ENCODE assay signal across 8 mouse cellular contexts in the genomic region with DNA sequence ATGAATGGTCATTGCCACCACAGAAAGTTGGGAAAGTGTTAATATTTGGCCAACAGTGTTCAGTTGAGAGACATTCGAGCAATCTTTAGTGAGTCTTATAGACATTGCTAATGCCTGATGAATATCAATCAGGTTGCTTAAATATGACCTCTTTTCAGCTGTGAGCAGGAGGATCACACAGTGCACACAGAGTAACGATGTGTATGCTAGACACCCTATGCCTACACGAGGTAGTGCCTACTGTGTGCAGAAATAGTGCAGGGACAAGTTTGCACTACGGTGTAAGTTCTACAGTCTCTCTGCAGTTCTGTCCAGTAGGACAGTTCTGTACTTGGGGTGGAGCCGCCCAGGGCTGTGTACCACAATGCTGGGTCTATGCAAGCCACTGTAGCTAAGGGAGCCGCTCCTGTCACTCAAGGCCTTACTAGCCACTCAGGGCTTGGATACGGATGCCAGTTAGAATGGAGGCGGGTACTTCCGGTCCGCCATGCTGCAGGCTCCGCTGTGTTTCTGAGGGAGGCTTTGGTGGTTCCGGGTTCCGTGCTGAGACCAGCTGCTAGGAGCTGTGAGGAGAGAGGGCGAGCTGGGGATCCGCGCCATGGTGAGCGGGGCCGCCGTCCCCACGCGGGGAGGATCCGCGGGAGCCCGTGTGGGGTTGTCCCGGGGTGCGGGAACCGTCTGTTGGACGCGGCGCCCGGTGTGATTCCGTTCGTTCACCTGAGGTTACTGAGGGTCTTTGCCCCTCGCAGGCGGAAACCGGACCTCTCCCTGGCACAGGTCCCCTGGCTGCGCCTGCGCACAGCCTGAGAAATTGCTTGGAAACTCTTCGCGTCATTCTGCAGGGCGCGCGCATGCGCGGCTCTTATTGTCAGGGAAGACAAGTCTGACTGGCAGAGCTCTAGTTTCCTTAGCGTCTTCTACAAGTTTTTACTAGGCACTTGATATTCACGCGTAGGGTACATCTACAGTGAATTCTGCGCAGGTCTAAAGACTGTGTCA. TPM values are rescaled to one million over a fixed set of nuclear protein-coding genes. Genes with fewer than 3 reads are reported as not detected.
A peak's percentile ranks its signal among the peaks of the same experiment; 100 is the strongest.
DNase-seq lines count a peak whose midpoint lies in the region; ATAC-seq and TF ChIP-seq lines count a peak whose summit lies in the region.
"Not testable (repeated sequence)": the region's sequence is repeated elsewhere in the genome, so short reads cannot be mapped to it uniquely, and the experiment has no call there.

Gene Gm32687, plus strand, starts transcription at position 526 of the 999 bp plus-strand sequence.

- H3K4me2 ChIP-seq in forebrain, postnatal 0 days (ENCODE audit: low read depth); heart, embryonic 16.5 days (ENCODE audit: low read depth, low read length); limb, embryonic 12.5 days: not testable (repeated sequence)

- not testable (repeated sequence) for TF ChIP-seq CTCF in forebrain, postnatal 0 days (IDR thresholded peaks at IDR 0.05; ENCODE audit: low read depth)

- H3K4me1 ChIP-seq in forebrain, postnatal 0 days (ENCODE audit: insufficient read depth); heart, embryonic 16.5 days (ENCODE audit: control insufficient read depth, insufficient read depth, low read length); limb, embryonic 12.5 days (replicated peaks): not testable (repeated sequence)

- not testable (repeated sequence) for H3K9ac ChIP-seq in forebrain, postnatal 0 days; heart, embryonic 16.5 days (ENCODE audit: low read length); limb, embryonic 12.5 days (replicated peaks)

- not testable (repeated sequence) for H3K36me3 ChIP-seq in forebrain, postnatal 0 days (ENCODE audit: insufficient read depth); heart, embryonic 16.5 days (ENCODE audit: control insufficient read depth, insufficient read depth); limb, embryonic 12.5 days

- WGBS in forebrain, postnatal 0 days, result 19% methylated on average over 3 of the region's 49 CpGs
- WGBS in heart, embryonic 16.5 days, result 32% methylated on average over 4 of the region's 49 CpGs
- WGBS in limb, embryonic 12.5 days, result 22% methylated on average over 5 of the region's 49 CpGs

- DNase-seq in B cell, adult 2 months, result peak; percentile 2 to 10
- DNase-seq in cerebellum, postnatal 14 days, result peak; percentile 1 to 16
- DNase-seq in forebrain, postnatal 0 days, result not testable (repeated sequence)
- peak; percentile 0 to 4 for DNase-seq in kidney, adult 8-10 months
- DNase-seq in right cerebral cortex, postnatal 14 days, result peak; percentile 2

- ATAC-seq in forebrain, postnatal 0 days, result peak; percentile 100
- peak; percentile 99 for ATAC-seq in heart, embryonic 16.5 days (replicated peaks; ENCODE audit: extremely low read depth, insufficient read depth, low FRiP score)
- peak; percentile 100 for ATAC-seq in limb, embryonic 12.5 days (ENCODE audit: insufficient number of reproducible peaks, insufficient read depth, low FRiP score, low TSS enrichment, low read depth)
- ATAC-seq in megakaryocyte-erythroid progenitor cell, adult 5-6 weeks (replicated peaks; ENCODE audit: low FRiP score, low TSS enrichment, poor library complexity, severe bottlenecking), result peak; percentile 100

- not testable (repeated sequence) for H3K9me3 ChIP-seq in forebrain, postnatal 0 days (ENCODE audit: low read length); heart, embryonic 16.5 days (replicated peaks; ENCODE audit: control insufficient read depth, low read length); limb, embryonic 12.5 days

- not testable (repeated sequence) for H3K4me3 ChIP-seq in forebrain, postnatal 0 days (ENCODE audit: low read depth, low read length); heart, embryonic 16.5 days (ENCODE audit: low read length); limb, embryonic 12.5 days (replicated peaks)

- not testable (repeated sequence) for H3K27ac ChIP-seq in forebrain, postnatal 0 days (ENCODE audit: low read depth, low read length); heart, embryonic 16.5 days (ENCODE audit: low read length); limb, embryonic 12.5 days

- not testable (repeated sequence) for H3K27me3 ChIP-seq in forebrain, postnatal 0 days (ENCODE audit: insufficient read depth, low read length); heart, embryonic 16.5 days (ENCODE audit: control insufficient read depth, insufficient read depth, low read length); limb, embryonic 12.5 days

RNA-seq across cellular contexts. Expression of gene Gm32687, which starts in this region (rescaled TPM):
- total RNA-seq in forebrain, postnatal 0 days (2014; rRNA removed), result 8.2 and 10.0 TPM in 2 replicates
- 4.0 and 6.1 TPM in 2 replicates for polyA plus RNA-seq in forebrain, postnatal 0 days (2015; fragmentation: Nextera tagmentation; extraction: Ambion mirVana)
- 5.8 and 6.7 TPM in 2 replicates for polyA plus RNA-seq in heart, embryonic 16.5 days (2015; fragmentation: Nextera tagmentation; extraction: Ambion mirVana)
- 9.7 and 9.8 TPM in 2 replicates for polyA plus RNA-seq in limb, embryonic 12.5 days (2016; fragmentation: Nextera tagmentation; extraction: Ambion mirVana)
- 5.7 and 8.0 TPM in 2 replicates for total RNA-seq in megakaryocyte-erythroid progenitor cell, adult 5-6 weeks (2014; fragmentation: Nextera tagmentation)
- 7.1 and 12.4 TPM in 2 replicates for total RNA-seq in megakaryocyte-erythroid progenitor cell, adult 5-6 weeks (2017)
